Mouse (Mus musculus) kidney, adult 2 months (tissue): ENCODE results near the gene Syngr3.

Source experiments
- CTCF ChIP-seq: fragments of 200-500 bp; conservative IDR thresholded peaks from 2 replicates; pipeline ENCODE4 v1.5.1; 2011; ENCODE audit warnings: low read depth, mild to moderate bottlenecking, control low read depth, low read length, moderate library complexity, mixed read lengths; ENCODE audit not compliant: insufficient read depth, insufficient read length
- POLR2A ChIP-seq: fragments of 200-500 bp; IDR thresholded peaks from one replicate; pipeline ENCODE4 v1.6.1; 2011; ENCODE audit warnings: low read depth, low read length, control low read depth

GRCm38 (mm10) chr17:24644875-24645721 is 44.7 kb downstream of the Syngr3 start:
- peak; percentile 60 for TF ChIP-seq POLR2A
- no peak for TF ChIP-seq CTCF
